In genomic region chr2:28512798-28513401, GRCm38 (mm10) we compare ENCODE assay signal across 8 mouse cellular contexts. TPM values are rescaled to one million over a fixed set of nuclear protein-coding genes. Genes with fewer than 3 reads are reported as not detected.
DNase-seq lines count a peak whose midpoint lies in the region; ATAC-seq and TF ChIP-seq lines count a peak whose summit lies in the region.

TSS of gene Ralgds (plus strand) at chr2:28513125.

- peak; percentile 51; the same call in 1 of the 2 replicates for TF ChIP-seq POLR2A in cerebellum, adult 2 months (IDR thresholded peaks at IDR 0.05; ENCODE audit: borderline replicate concordance, insufficient read depth, low read length)
- peak; percentile 56; the same call in 1 of the 2 replicates for TF ChIP-seq POLR2A in testis, adult 2 months (IDR thresholded peaks at IDR 0.05; ENCODE audit: control insufficient read depth, low read depth, low read length)

- no peaks in the 10 kb centered on the region for H3K36me3 ChIP-seq in megakaryocyte, embryonic 14.5 days (replicated peaks; ENCODE audit: low read length)
- H3K36me3 ChIP-seq in intestine, embryonic 16.5 days (ENCODE audit: control insufficient read depth, insufficient read depth, low read length), result no peaks in the 10 kb centered on the region
- no peaks in the 10 kb centered on the region for H3K36me3 ChIP-seq in limb, embryonic 12.5 days
- no peaks in the 10 kb centered on the region for H3K36me3 ChIP-seq in midbrain, embryonic 15.5 days (replicated peaks)
- peaks cover 2% of the 10 kb centered on the region; the same call in 1 of the 2 replicates for H3K36me3 ChIP-seq in testis, adult 2 months (ENCODE audit: control insufficient read depth, insufficient read depth, low read length)

- H3K4me1 ChIP-seq in megakaryocyte, embryonic 14.5 days, result peaks cover 42% of the 10 kb centered on the region
- peaks cover 19% of the 10 kb centered on the region for H3K4me1 ChIP-seq in cerebellum, adult 2 months (ENCODE audit: control insufficient read depth, insufficient read depth, low read length)
- H3K4me1 ChIP-seq in intestine, embryonic 16.5 days (ENCODE audit: control insufficient read depth, insufficient read depth, low read length), result peaks cover 25% of the 10 kb centered on the region
- H3K4me1 ChIP-seq in limb, embryonic 12.5 days (replicated peaks), result peaks cover 29% of the 10 kb centered on the region
- H3K4me1 ChIP-seq in midbrain, embryonic 15.5 days, result peaks cover 42% of the 10 kb centered on the region
- peaks cover 27% of the 10 kb centered on the region for H3K4me1 ChIP-seq in testis, adult 2 months (ENCODE audit: control insufficient read depth, insufficient read depth, low read length)

- peak; percentile 52; the same call in 1 of the 2 replicates for TF ChIP-seq CTCF in cerebellum, adult 2 months (IDR thresholded peaks at IDR 0.05; ENCODE audit: borderline replicate concordance, insufficient read depth, low read depth, low read length)
- TF ChIP-seq CTCF in testis, adult 2 months (IDR thresholded peaks at IDR 0.05; ENCODE audit: control insufficient read depth, insufficient read depth, insufficient replicate concordance, low read depth, low read length), result no peak

- peak within 1 kb of the TSS; percentile 79 for H3K27ac ChIP-seq in cerebellum, adult 2 months (ENCODE audit: insufficient read depth, low read length)
- peak within 1 kb of the TSS; percentile 76 for H3K27ac ChIP-seq in intestine, embryonic 16.5 days (ENCODE audit: low read length)
- peak within 1 kb of the TSS; percentile 75 for H3K27ac ChIP-seq in limb, embryonic 12.5 days
- H3K27ac ChIP-seq in midbrain, embryonic 15.5 days, result peak within 1 kb of the TSS; percentile 91
- peak within 1 kb of the TSS; percentile 88 for H3K27ac ChIP-seq in testis, adult 2 months (ENCODE audit: control insufficient read depth, insufficient read depth, low read depth, low read length)

- peak within 1 kb of the TSS; percentile 92 for H3K4me3 ChIP-seq in megakaryocyte, embryonic 14.5 days (replicated peaks)
- peak within 1 kb of the TSS; percentile 57 for H3K4me3 ChIP-seq in cerebellum, adult 2 months (replicated peaks; ENCODE audit: insufficient read depth, low read depth, low read length)
- H3K4me3 ChIP-seq in intestine, embryonic 16.5 days (ENCODE audit: low read length), result peak within 1 kb of the TSS; percentile 77
- H3K4me3 ChIP-seq in limb, embryonic 12.5 days (replicated peaks), result peak within 1 kb of the TSS; percentile 81
- peak within 1 kb of the TSS; percentile 89 for H3K4me3 ChIP-seq in midbrain, embryonic 15.5 days
- H3K4me3 ChIP-seq in testis, adult 2 months (ENCODE audit: control insufficient read depth, low read depth, low read length), result peak within 1 kb of the TSS; percentile 98

- WGBS in cerebellum, adult 2 months, result under 1% methylated on average over 70 of the region's 71 CpGs
- WGBS in intestine, embryonic 16.5 days, result under 1% methylated on average over 51 of the region's 71 CpGs
- WGBS in limb, embryonic 12.5 days, result under 1% methylated on average over 68 of the region's 71 CpGs
- under 1% methylated on average over 63 of the region's 71 CpGs for WGBS in midbrain, embryonic 15.5 days

- peaks cover 67% of the 10 kb centered on the region for H3K27me3 ChIP-seq in megakaryocyte, embryonic 14.5 days (replicated peaks)
- H3K27me3 ChIP-seq in cerebellum, adult 2 months (ENCODE audit: control insufficient read depth, insufficient read depth, low read length), result no peaks in the 10 kb centered on the region
- H3K27me3 ChIP-seq in intestine, embryonic 16.5 days (replicated peaks; ENCODE audit: control insufficient read depth, insufficient read depth, low read length), result no peaks in the 10 kb centered on the region
- no peaks in the 10 kb centered on the region for H3K27me3 ChIP-seq in limb, embryonic 12.5 days
- no peaks in the 10 kb centered on the region; the same call in 1 of the 2 replicates for H3K27me3 ChIP-seq in midbrain, embryonic 15.5 days (replicated peaks)
- H3K27me3 ChIP-seq in testis, adult 2 months (ENCODE audit: control insufficient read depth, insufficient read depth, low read length), result no peaks in the 10 kb centered on the region

- peak; percentile 84 to 88 for DNase-seq in cerebellum, adult 2 months
- peak; percentile 25 to 53 for DNase-seq in frontal cortex, postnatal 10 days (ENCODE audit: low spot score in 2 of 2)

- no peak for ATAC-seq in megakaryocyte, adult 5-6 weeks (ENCODE audit: poor library complexity, severe bottlenecking)
- peak; percentile 77 for ATAC-seq in intestine, embryonic 16.5 days
- ATAC-seq in limb, embryonic 12.5 days (ENCODE audit: insufficient number of reproducible peaks, insufficient read depth, low FRiP score, low TSS enrichment, low read depth), result peak; percentile 49
- peak; percentile 66 for ATAC-seq in midbrain, embryonic 15.5 days (replicated peaks)

- peak within 1 kb of the TSS; percentile 98 for H3K4me2 ChIP-seq in intestine, embryonic 16.5 days (ENCODE audit: low read depth, low read length)
- peak within 1 kb of the TSS; percentile 89 for H3K4me2 ChIP-seq in limb, embryonic 12.5 days
- H3K4me2 ChIP-seq in midbrain, embryonic 15.5 days, result peak within 1 kb of the TSS; percentile 87

- H3K9me3 ChIP-seq in megakaryocyte, embryonic 14.5 days, result no peaks in the 10 kb centered on the region
- H3K9me3 ChIP-seq in intestine, embryonic 16.5 days (ENCODE audit: control insufficient read depth, low read length), result no peaks in the 10 kb centered on the region
- no peaks in the 10 kb centered on the region for H3K9me3 ChIP-seq in limb, embryonic 12.5 days
- no peaks in the 10 kb centered on the region for H3K9me3 ChIP-seq in midbrain, embryonic 15.5 days

- H3K9ac ChIP-seq in intestine, embryonic 16.5 days (ENCODE audit: low read depth, low read length), result peak within 1 kb of the TSS; percentile 86
- peak within 1 kb of the TSS; percentile 91 for H3K9ac ChIP-seq in limb, embryonic 12.5 days (replicated peaks)
- H3K9ac ChIP-seq in midbrain, embryonic 15.5 days, result peak within 1 kb of the TSS; percentile 98

RNA-seq across cellular contexts. Expression of gene Ralgds, which starts in this region (rescaled TPM):
- 1.3 and 6.7 TPM in 2 replicates for polyA plus RNA-seq in megakaryocyte, embryonic 14.5 days (2012; ENCODE audit: insufficient read depth, low replicate concordance)
- 1.4 and 2.3 TPM in 2 replicates for total RNA-seq in megakaryocyte, adult 5-6 weeks (2015)
- 1.8 and 2.1 TPM in 2 replicates for total RNA-seq in megakaryocyte, adult 5-6 weeks (2017)
- 133 and 151 TPM in 2 replicates for polyA plus RNA-seq in cerebellum, adult 2 months (2012; rRNA removed)
- polyA plus RNA-seq in intestine, embryonic 16.5 days (2015; fragmentation: Nextera tagmentation; extraction: Ambion mirVana), result 19.1 and 21.5 TPM in 2 replicates
- polyA plus RNA-seq in limb, embryonic 12.5 days (2016; fragmentation: Nextera tagmentation; extraction: Ambion mirVana), result 42.7 and 54.7 TPM in 2 replicates
- 92.0 and 94.8 TPM in 2 replicates for polyA plus RNA-seq in midbrain, embryonic 15.5 days (2015; fragmentation: Nextera tagmentation; extraction: Ambion mirVana)
- polyA plus RNA-seq in testis, adult 2 months (2012; rRNA removed), result 147 and 169 TPM in 2 replicates
